Mouse (Mus musculus): Measurements from ENCODE around the gene Fam83b. TPM values are rescaled to one million over a fixed set of nuclear protein-coding genes. Genes with fewer than 3 reads are reported as not detected.

Fam83b gene
- polyA plus RNA-seq (2015; fragmentation: Nextera tagmentation; extraction: Ambion mirVana), result 0.66 and 0.69 TPM in 2 replicates

DNA sequence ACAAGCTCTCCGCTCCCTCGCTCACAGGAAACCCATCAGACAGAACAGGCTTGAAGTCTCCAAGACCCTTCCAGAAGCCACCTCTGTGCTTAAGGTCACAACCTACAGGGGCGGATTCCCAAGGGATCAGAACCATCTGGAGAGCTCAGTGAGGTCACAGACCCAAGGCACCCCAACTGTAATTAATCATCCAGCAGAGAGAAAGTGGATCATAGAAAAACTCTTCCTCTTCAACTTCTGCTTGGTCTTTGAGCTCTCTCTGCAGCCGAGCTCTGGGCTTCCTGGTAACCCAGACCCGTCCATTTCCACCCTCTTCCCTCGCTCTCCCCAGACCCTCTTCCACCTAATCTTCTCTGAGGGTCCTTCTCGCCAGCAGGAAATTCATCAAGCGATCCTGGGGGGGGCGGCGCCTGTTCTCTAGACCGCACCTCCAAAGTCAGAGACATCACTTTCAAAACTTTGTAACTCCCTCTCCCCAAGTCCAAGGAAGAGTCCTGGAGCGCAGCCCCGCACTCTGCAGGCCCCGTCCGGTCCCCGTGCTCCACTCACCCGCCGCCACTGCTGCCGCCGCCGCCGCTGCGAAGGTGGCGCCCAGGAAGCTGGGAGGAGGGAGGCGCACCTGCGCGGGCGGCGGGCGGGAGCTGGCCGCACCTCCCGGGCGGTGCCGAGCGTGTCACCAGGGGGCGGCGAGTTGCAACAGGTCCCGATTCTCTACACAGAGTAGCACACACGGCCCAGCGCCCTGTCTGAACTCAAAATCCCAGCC, at the start of gene Fam83b:
TSS of gene Fam83b (minus strand) at position 602 of the 766 bp plus-strand sequence.
- Histone ChIP-seq H3K36me3 (ENCODE audit: insufficient read depth, low read length) (no peaks in the 10 kb centered on the region), H3K9me3 (replicated peaks; ENCODE audit: low read length) (no peaks in the 10 kb centered on the region), H3K9ac (ENCODE audit: low read depth, low read length) (peak within 1 kb of the TSS; percentile 65), H3K27ac (peak within 1 kb of the TSS; percentile 31; the same call in 1 of the 2 replicates), H3K4me1 (replicated peaks; ENCODE audit: insufficient read depth, low read length) (no peaks in the 10 kb centered on the region; the same call in 1 of the 2 replicates), H3K4me2 (ENCODE audit: low read length) (peak within 1 kb of the TSS; percentile 95), H3K27me3 (ENCODE audit: insufficient read depth, low read length) (no peaks in the 10 kb centered on the region), H3K4me3 (replicated peaks; ENCODE audit: low read depth, low read length) (peak within 1 kb of the TSS; percentile 59)
- peak; percentile 86 for ATAC-seq (replicated peaks; ENCODE audit: low FRiP score, low read depth)
- peak; percentile 44 for DNase-seq (ENCODE audit: low spot score)
- TF ChIP-seq CTCF (IDR thresholded peaks at IDR 0.05; ENCODE audit: low read depth), result peak; percentile 12; the same call in 1 of the 2 replicates
- WGBS, result under 1% methylated on average over 40 of the region's 40 CpGs

DNA sequence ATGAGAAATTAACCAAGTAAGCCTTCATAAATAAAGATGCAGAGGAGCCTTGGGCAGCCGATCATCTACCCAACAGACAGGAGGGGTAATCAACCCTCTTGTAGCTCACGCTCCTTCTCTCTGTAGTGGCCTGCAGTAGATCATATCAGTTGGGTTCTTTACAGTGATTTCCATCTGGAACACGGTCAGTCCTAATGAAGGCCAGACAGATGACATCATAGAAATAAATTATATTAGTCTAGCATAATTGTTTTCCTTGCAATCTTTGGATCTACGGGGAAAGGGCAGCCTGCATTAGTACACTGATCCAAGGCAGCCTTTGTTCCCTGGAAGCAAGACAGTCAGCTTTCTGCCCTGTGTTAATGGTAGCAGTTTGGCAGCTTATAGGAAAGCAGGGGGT, 47.2 kb upstream of the Fam83b start:
- ATAC-seq (replicated peaks; ENCODE audit: low FRiP score, low read depth) (no peak), DNase-seq (ENCODE audit: low spot score) (peak; percentile 11)
- TF ChIP-seq CTCF (IDR thresholded peaks at IDR 0.05; ENCODE audit: low read depth), result no peak
- Histone ChIP-seq H3K9me3 (replicated peaks; ENCODE audit: low read length) (no peaks in the 10 kb centered on the region), H3K27ac (no peak overlapping the region), H3K4me1 (replicated peaks; ENCODE audit: insufficient read depth, low read length) (no peaks in the 10 kb centered on the region), H3K36me3 (ENCODE audit: insufficient read depth, low read length) (no peaks in the 10 kb centered on the region), H3K4me2 (ENCODE audit: low read length) (no peak overlapping the region), H3K9ac (ENCODE audit: low read depth, low read length) (no peak overlapping the region), H3K27me3 (ENCODE audit: insufficient read depth, low read length) (no peaks in the 10 kb centered on the region), H3K4me3 (replicated peaks; ENCODE audit: low read depth, low read length) (no peak overlapping the region)
- WGBS, result 54% methylated on average over 4 of the region's 4 CpGs

DNA sequence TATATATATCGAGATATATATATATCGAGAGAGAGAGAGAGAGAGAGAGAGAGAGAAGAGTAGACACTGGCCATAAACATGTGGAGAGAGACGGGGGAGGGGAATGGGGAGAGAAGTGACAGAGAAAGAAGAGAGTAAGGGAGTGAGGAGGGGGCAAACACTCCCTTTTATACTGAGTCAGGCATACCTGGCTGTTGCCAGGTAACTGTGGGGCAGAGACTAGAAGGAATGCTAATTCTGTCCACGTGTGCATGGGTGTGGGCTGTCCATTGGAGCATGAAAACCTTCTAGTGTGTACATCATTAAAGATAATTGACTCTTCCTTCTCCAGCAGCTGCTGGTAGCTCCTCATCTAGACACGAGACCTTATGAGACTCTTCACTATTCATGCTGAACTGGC, 36.8 kb upstream of the Fam83b start:
- no peak for TF ChIP-seq CTCF (IDR thresholded peaks at IDR 0.05; ENCODE audit: low read depth)
- Histone ChIP-seq H3K4me2 (ENCODE audit: low read length) (no peak overlapping the region), H3K27ac (no peak overlapping the region), H3K27me3 (ENCODE audit: insufficient read depth, low read length) (no peaks in the 10 kb centered on the region), H3K4me3 (replicated peaks; ENCODE audit: low read depth, low read length) (no peak overlapping the region), H3K4me1 (replicated peaks; ENCODE audit: insufficient read depth, low read length) (no peaks in the 10 kb centered on the region), H3K9me3 (replicated peaks; ENCODE audit: low read length) (no peaks in the 10 kb centered on the region), H3K9ac (ENCODE audit: low read depth, low read length) (no peak overlapping the region), H3K36me3 (ENCODE audit: insufficient read depth, low read length) (no peaks in the 10 kb centered on the region)
- DNase-seq (ENCODE audit: low spot score) (no peak), ATAC-seq (replicated peaks; ENCODE audit: low FRiP score, low read depth) (no peak)
- 62% methylated on average over 5 of the region's 5 CpGs for WGBS

DNA sequence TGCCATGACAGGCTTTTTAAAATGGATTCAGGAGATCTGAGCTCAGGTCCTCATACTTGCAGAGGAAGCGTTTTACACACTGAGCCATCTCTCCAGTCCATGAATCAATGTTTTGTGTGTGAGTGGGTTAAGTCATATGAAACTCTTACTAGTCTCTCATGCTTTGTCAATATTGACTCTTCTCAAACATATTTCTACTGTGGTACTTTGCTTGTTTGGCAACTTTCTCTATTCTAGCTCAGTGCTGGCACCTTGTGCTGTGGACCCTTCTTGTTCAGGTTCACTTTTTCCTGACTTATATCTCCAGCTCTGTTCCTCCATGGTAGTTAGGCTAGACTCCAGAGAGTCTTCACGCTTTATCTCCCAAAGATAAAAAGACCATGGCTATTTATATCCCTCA, 36.0 kb upstream of the Fam83b start:
- Histone ChIP-seq H3K27ac (no peak overlapping the region), H3K27me3 (ENCODE audit: insufficient read depth, low read length) (no peaks in the 10 kb centered on the region), H3K4me2 (ENCODE audit: low read length) (no peak overlapping the region), H3K9ac (ENCODE audit: low read depth, low read length) (no peak overlapping the region), H3K4me1 (replicated peaks; ENCODE audit: insufficient read depth, low read length) (no peaks in the 10 kb centered on the region), H3K36me3 (ENCODE audit: insufficient read depth, low read length) (no peaks in the 10 kb centered on the region), H3K9me3 (replicated peaks; ENCODE audit: low read length) (no peaks in the 10 kb centered on the region), H3K4me3 (replicated peaks; ENCODE audit: low read depth, low read length) (no peak overlapping the region)
- no peak for DNase-seq (ENCODE audit: low spot score)
- 74% methylated on average over 2 of the region's 2 CpGs for WGBS
- TF ChIP-seq CTCF (IDR thresholded peaks at IDR 0.05; ENCODE audit: low read depth), result no peak
- no peak for ATAC-seq (replicated peaks; ENCODE audit: low FRiP score, low read depth)

DNA sequence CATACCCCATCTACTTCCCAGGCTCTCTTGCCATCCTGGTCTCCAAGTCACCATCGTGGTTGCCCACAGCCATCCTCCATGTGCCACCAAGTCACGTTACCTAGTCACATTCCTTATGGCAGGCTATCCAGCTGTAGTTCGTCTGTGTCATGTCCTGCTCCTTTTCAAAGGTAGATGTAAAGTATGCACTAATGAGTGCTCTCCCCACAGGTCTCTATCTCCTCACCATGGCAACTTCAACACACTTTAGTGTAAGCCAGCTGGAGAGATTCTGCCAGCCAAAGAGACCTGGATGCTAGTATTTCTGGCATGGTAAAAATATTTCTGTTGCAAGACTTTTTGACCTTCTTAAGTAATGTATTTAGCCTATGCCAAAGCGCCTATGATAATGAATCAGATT, 30.5 kb upstream of the Fam83b start:
- H3K9ac ChIP-seq (ENCODE audit: low read depth, low read length), result no peak overlapping the region
- whole genome bisulfite sequencing, result 71% methylated on average over 4 of the region's 4 CpGs
- ATAC-seq (replicated peaks; ENCODE audit: low FRiP score, low read depth), result no peak

DNA sequence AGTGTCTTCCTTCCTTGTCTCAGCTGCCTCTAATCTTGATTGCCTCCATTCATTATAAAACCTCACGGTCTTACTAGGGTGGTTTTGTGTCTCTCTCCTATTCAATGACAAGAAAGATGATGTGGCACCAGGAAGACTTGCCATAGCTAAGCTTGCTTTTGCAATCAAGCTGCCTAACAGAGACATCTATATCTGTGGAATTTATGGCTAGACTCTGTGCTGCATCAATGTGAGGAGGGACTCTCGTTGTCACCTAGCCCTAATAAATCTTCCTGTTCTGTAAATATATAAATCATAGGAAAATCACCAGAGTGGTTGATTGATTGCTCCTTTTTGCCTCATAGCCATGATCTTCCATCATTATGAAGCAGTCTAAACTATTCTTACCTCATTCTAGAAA, 26.9 kb upstream of the Fam83b start:
- ATAC-seq (replicated peaks; ENCODE audit: low FRiP score, low read depth), result no peak
- no peak for TF ChIP-seq CTCF (IDR thresholded peaks at IDR 0.05; ENCODE audit: low read depth)

More for the DNA sequence above, 30.5 kb upstream of the Fam83b start:
- H3K36me3 ChIP-seq (ENCODE audit: insufficient read depth, low read length), result no peaks in the 10 kb centered on the region
- H3K27me3 ChIP-seq (ENCODE audit: insufficient read depth, low read length), result no peaks in the 10 kb centered on the region
- H3K9me3 ChIP-seq (replicated peaks; ENCODE audit: low read length), result no peaks in the 10 kb centered on the region
- H3K4me1 ChIP-seq (replicated peaks; ENCODE audit: insufficient read depth, low read length), result no peaks in the 10 kb centered on the region
- no peak for TF ChIP-seq CTCF (IDR thresholded peaks at IDR 0.05; ENCODE audit: low read depth)
- no peak overlapping the region for H3K27ac ChIP-seq
- H3K4me2 ChIP-seq (ENCODE audit: low read length), result no peak overlapping the region
- H3K4me3 ChIP-seq (replicated peaks; ENCODE audit: low read depth, low read length), result no peak overlapping the region
- DNase-seq (ENCODE audit: low spot score), result no peak

More for the DNA sequence above, 26.9 kb upstream of the Fam83b start:
- no peaks in the 10 kb centered on the region for H3K36me3 ChIP-seq (ENCODE audit: insufficient read depth, low read length)
- H3K4me2 ChIP-seq (ENCODE audit: low read length), result no peak overlapping the region
- H3K4me3 ChIP-seq (replicated peaks; ENCODE audit: low read depth, low read length), result no peak overlapping the region
- no peaks in the 10 kb centered on the region for H3K27me3 ChIP-seq (ENCODE audit: insufficient read depth, low read length)
- WGBS, result 15% methylated on average over 2 of the region's 2 CpGs
- no peaks in the 10 kb centered on the region for H3K9me3 ChIP-seq (replicated peaks; ENCODE audit: low read length)
- DNase-seq (ENCODE audit: low spot score), result no peak
- no peaks in the 10 kb centered on the region for H3K4me1 ChIP-seq (replicated peaks; ENCODE audit: insufficient read depth, low read length)
- H3K9ac ChIP-seq (ENCODE audit: low read depth, low read length), result no peak overlapping the region
- no peak overlapping the region for H3K27ac ChIP-seq
